Mouse (Mus musculus): ENCODE measurements around the gene Camk2n1. TPM values are rescaled to one million over a fixed set of nuclear protein-coding genes. Genes with fewer than 3 reads are reported as not detected.

Gene Camk2n1
- polyA plus RNA-seq, 1 experiment from 2014 or later, result 25.8 TPM

DNA sequence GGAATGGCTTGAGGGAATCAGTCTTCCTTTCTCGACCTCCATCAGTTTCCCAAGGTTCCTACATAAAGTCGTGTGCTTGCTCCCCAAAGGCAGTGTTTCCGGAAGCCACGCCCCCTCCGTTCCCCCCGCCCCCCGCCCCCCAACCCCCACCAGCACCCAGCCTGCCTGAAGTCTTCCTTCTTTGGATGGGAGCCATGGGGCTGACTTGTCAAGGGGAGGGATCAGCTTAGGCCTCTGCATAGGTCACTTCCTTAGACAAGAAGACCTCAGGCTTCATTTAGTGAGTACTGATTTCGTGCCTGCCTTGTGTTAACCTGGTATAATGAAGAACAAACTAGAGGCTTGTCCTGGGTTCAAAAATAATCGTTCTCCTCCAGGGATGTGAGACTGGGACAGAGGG lies 6.8 kb downstream of the Camk2n1 start:
- Histone ChIP-seq H3K27ac (ENCODE audit: low read depth, low read length) (no peak overlapping the region), H3K4me1 (ENCODE audit: control insufficient read depth, insufficient read depth, low read length) (peaks cover 44% of the 10 kb centered on the region), H3K27me3 (ENCODE audit: control insufficient read depth, insufficient read depth, low read length) (no peaks in the 10 kb centered on the region), H3K9ac (replicated peaks; ENCODE audit: low read depth, low read length) (no peak overlapping the region), H3K4me2 (ENCODE audit: low read depth, low read length) (no peak overlapping the region), H3K36me3 (ENCODE audit: control insufficient read depth, insufficient read depth, low read length) (no peaks in the 10 kb centered on the region), H3K9me3 (ENCODE audit: control insufficient read depth, low read length) (no peaks in the 10 kb centered on the region), H3K4me3 (ENCODE audit: low read depth, low read length) (no peak overlapping the region)
- 36% methylated on average over 9 of the region's 9 CpGs for WGBS
- ATAC-seq (ENCODE audit: low read depth), result no peak

DNA sequence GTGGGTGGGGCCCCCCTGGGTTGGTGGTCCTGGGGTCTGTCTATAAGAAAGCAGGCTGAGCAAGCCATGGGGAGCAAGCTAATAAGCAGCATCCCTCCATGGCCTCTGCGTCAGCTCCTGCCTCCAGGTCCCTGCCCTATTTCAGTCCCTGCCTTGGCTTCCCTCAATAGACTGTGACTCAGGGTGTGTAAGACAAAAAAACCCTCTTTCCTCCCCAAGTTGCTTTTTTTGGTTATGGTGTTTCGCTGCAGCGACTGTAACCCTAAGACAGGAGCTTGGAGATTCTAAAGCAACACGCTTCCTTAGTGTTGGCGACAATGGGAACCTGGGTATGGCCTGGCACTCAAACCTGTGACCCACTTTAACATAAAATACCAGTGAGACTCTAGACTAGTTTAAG lies 7.4 kb downstream of the Camk2n1 start:
- Histone ChIP-seq H3K27ac (ENCODE audit: low read depth, low read length) (no peak overlapping the region), H3K4me2 (ENCODE audit: low read depth, low read length) (no peak overlapping the region), H3K9me3 (ENCODE audit: control insufficient read depth, low read length) (no peaks in the 10 kb centered on the region), H3K27me3 (ENCODE audit: control insufficient read depth, insufficient read depth, low read length) (no peaks in the 10 kb centered on the region), H3K4me1 (ENCODE audit: control insufficient read depth, insufficient read depth, low read length) (peaks cover 44% of the 10 kb centered on the region), H3K9ac (replicated peaks; ENCODE audit: low read depth, low read length) (no peak overlapping the region), H3K4me3 (ENCODE audit: low read depth, low read length) (no peak overlapping the region), H3K36me3 (ENCODE audit: control insufficient read depth, insufficient read depth, low read length) (no peaks in the 10 kb centered on the region)
- no peak for ATAC-seq (ENCODE audit: low read depth)
- WGBS, result 96% methylated on average over 5 of the region's 5 CpGs

DNA sequence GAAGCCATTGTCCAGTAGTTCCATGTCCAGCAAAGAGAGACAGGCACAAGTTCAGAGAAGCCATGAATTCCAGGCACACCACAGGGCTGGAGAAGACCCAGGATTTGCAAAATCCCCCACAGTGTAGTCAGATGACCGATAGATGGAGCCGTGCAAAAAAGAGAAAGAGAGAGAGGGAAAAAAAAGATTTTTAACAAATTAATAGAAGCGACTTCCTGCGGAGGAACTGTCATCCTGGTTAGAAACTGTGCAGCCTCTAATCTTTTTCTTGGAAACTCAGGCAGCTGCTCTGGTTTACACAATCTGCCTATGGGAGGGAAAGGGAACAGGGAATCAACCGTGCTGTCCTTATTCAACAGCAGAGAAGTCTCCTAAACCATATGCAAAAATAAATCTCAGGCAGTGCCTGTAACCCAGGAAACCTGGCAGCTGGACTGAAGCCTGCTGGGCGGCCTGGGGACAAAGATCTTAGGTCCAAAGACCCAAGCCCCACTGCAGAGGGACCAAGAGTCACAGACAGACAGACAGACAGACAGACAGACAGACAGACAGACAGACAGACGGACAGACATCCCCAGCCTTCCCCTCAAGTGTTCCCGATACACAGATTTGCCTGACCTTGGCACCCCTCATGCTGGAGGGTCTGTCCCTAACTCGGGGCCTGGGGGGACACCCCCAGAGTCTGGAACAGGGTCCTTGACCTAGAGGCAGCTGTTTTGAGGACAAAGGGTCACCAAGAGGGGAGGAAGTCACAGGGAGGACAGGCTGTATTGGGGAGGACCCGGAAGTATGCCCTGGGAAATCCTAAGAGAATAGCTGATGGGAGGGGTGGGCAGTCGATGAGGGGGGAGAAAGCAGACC lies 9.1 kb downstream of the Camk2n1 start:
- H3K4me1 ChIP-seq (ENCODE audit: control insufficient read depth, insufficient read depth, low read length), result peaks cover 35% of the 10 kb centered on the region
- H3K4me3 ChIP-seq (ENCODE audit: low read depth, low read length), result no peak overlapping the region
- no peaks in the 10 kb centered on the region for H3K36me3 ChIP-seq (ENCODE audit: control insufficient read depth, insufficient read depth, low read length)
- 2% methylated on average over 11 of the region's 11 CpGs for WGBS
- peak; percentile 29; the same call in 1 of the 2 replicates for ATAC-seq (ENCODE audit: low read depth)
- H3K9ac ChIP-seq (replicated peaks; ENCODE audit: low read depth, low read length), result no peak overlapping the region
- H3K9me3 ChIP-seq (ENCODE audit: control insufficient read depth, low read length), result no peaks in the 10 kb centered on the region
- peak overlapping the region; percentile 19; the same call in 1 of the 2 replicates for H3K4me2 ChIP-seq (ENCODE audit: low read depth, low read length)
- no peaks in the 10 kb centered on the region for H3K27me3 ChIP-seq (ENCODE audit: control insufficient read depth, insufficient read depth, low read length)
- peak overlapping the region; percentile 76 for H3K27ac ChIP-seq (ENCODE audit: low read depth, low read length)

DNA sequence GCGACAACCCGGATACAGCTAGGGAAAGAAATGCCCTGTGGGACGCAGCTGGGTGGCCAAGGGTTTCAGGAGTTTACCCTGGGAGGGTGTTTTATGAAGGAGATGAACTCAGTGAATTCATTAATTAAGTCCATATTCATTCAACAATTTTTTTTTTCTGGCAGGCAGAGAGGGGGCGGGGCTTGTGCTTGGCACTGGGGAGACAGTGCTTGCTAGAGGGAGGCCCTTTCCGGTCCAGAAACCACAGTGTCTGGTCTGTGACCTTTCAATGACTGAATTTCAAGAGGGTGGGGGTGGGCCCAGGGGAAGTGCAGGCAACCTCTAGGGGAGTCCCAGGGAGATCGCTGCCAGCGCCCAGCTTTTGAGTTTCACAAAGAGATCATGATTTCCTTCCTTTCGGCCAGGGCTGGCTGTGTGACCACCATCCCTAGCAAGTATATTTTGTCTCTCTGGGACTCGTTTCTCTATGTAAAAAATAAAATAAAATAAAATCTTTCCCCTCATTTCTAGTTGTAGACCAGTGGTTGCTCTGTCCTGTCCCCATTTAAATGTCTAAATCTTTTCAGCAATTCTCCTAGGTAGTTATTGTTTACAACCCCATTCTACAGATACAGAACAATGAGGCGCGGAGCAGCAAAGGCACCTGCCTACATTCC lies 9.8 kb downstream of the Camk2n1 start:
- Histone ChIP-seq H3K36me3 (ENCODE audit: control insufficient read depth, insufficient read depth, low read length) (no peaks in the 10 kb centered on the region), H3K9ac (replicated peaks; ENCODE audit: low read depth, low read length) (no peak overlapping the region), H3K9me3 (ENCODE audit: control insufficient read depth, low read length) (no peaks in the 10 kb centered on the region), H3K27me3 (ENCODE audit: control insufficient read depth, insufficient read depth, low read length) (no peaks in the 10 kb centered on the region), H3K4me1 (ENCODE audit: control insufficient read depth, insufficient read depth, low read length) (peaks cover 33% of the 10 kb centered on the region), H3K27ac (ENCODE audit: low read depth, low read length) (peak overlapping the region; percentile 76), H3K4me3 (ENCODE audit: low read depth, low read length) (no peak overlapping the region), H3K4me2 (ENCODE audit: low read depth, low read length) (peak overlapping the region; percentile 19; the same call in 1 of the 2 replicates)
- peak; percentile 53; the same call in 1 of the 2 replicates for ATAC-seq (ENCODE audit: low read depth)
- 4% methylated on average over 11 of the region's 11 CpGs for WGBS

DNA sequence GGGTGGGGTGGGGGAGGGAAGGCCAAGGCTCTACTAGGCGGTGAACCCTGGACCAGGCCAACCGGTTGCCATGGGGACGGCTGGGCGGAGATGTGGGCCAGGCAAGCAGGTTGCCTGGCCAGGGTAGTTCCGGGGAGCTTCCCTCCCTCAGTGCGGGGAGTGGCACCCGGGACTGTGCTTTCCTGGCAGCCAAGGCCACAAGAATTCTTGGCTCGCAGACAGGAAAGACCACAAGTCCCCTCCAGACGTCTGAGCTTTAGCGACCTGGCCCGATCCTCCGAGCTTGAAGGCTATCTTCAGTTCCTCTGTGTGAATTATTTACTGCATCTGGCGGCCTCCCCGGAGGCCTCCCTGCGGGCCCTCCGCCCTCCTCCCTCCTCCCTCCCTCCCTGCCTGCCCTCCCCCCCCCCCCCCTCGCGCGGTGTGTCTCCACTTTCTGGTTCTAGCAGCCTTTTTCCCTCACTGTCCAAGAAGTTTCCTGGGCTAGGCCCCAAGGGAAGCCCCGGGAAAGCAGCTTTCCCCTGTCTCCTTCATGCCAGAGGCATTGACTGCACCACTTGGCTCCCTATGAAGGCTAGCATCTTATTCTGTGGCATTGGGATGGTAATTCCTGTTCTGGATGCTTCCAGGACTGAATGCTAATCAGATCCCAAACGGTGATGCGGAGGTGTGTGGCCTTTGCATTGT lies 10.7 kb downstream of the Camk2n1 start:
- no peak overlapping the region for H3K9ac ChIP-seq (replicated peaks; ENCODE audit: low read depth, low read length)
- 2% methylated on average over 19 of the region's 22 CpGs for WGBS

DNA sequence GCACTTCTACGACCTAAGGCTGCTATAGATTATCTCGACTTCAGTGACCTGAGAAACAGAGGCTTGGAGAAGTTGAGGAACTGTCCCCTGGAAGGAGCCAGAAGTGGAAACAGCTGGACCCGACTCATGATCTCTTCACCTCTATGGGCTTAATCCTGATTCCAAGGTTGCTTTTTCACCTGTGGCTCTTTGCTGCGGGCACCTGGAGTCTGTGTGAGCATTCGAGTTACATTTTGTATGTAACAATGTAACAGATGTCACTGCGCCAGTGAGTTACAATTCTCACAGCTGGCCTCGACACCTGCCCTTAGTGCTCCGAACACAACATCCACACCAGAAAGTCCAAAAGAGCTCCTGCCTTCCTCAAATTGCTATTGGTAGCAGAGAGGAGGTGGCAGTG lies 11.3 kb downstream of the Camk2n1 start:
- 37% methylated on average over 8 of the region's 8 CpGs for WGBS
- Histone ChIP-seq H3K4me2 (ENCODE audit: low read depth, low read length) (no peak overlapping the region), H3K36me3 (ENCODE audit: control insufficient read depth, insufficient read depth, low read length) (no peaks in the 10 kb centered on the region), H3K27ac (ENCODE audit: low read depth, low read length) (peak overlapping the region; percentile 34), H3K4me3 (ENCODE audit: low read depth, low read length) (no peak overlapping the region), H3K27me3 (ENCODE audit: control insufficient read depth, insufficient read depth, low read length) (no peaks in the 10 kb centered on the region), H3K9me3 (ENCODE audit: control insufficient read depth, low read length) (no peaks in the 10 kb centered on the region), H3K4me1 (ENCODE audit: control insufficient read depth, insufficient read depth, low read length) (peaks cover 37% of the 10 kb centered on the region), H3K9ac (replicated peaks; ENCODE audit: low read depth, low read length) (no peak overlapping the region)
- no peak for ATAC-seq (ENCODE audit: low read depth)

More for the DNA sequence above, 10.7 kb downstream of the Camk2n1 start:
- no peak overlapping the region for H3K4me3 ChIP-seq (ENCODE audit: low read depth, low read length)
- H3K4me1 ChIP-seq (ENCODE audit: control insufficient read depth, insufficient read depth, low read length), result peaks cover 37% of the 10 kb centered on the region
- H3K9me3 ChIP-seq (ENCODE audit: control insufficient read depth, low read length), result no peaks in the 10 kb centered on the region
- H3K36me3 ChIP-seq (ENCODE audit: control insufficient read depth, insufficient read depth, low read length), result no peaks in the 10 kb centered on the region
- H3K27me3 ChIP-seq (ENCODE audit: control insufficient read depth, insufficient read depth, low read length), result no peaks in the 10 kb centered on the region
- peak overlapping the region; percentile 14; the same call in 1 of the 2 replicates for H3K4me2 ChIP-seq (ENCODE audit: low read depth, low read length)
- ATAC-seq (ENCODE audit: low read depth), result peak; percentile 80
- H3K27ac ChIP-seq (ENCODE audit: low read depth, low read length), result peak overlapping the region; percentile 40

DNA sequence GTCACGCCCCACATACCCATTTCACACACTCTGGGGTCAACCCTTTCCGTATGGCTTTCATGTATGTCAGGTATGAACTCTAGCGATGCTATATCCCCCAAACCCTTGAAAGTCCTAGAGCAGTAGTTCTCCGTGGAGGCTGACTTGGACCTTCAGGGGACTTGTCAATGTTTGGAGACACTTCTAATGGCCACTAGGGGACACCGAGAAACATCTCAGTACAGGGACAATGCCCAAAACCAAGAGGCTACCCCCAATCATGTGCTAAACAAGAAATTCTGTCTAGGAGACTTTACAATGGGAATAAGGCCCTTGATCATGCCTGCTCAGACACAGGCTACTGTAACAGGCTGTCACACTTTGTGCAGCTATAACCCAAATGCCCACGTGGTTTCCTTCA lies 12.6 kb downstream of the Camk2n1 start:
- H3K27ac ChIP-seq (ENCODE audit: low read depth, low read length), result no peak overlapping the region
- no peaks in the 10 kb centered on the region for H3K36me3 ChIP-seq (ENCODE audit: control insufficient read depth, insufficient read depth, low read length)
- H3K4me2 ChIP-seq (ENCODE audit: low read depth, low read length), result no peak overlapping the region
- H3K4me1 ChIP-seq (ENCODE audit: control insufficient read depth, insufficient read depth, low read length), result peaks cover 41% of the 10 kb centered on the region
- ATAC-seq (ENCODE audit: low read depth), result no peak
- 74% methylated on average over 6 of the region's 6 CpGs for WGBS
- no peaks in the 10 kb centered on the region for H3K27me3 ChIP-seq (ENCODE audit: control insufficient read depth, insufficient read depth, low read length)
- H3K9me3 ChIP-seq (ENCODE audit: control insufficient read depth, low read length), result no peaks in the 10 kb centered on the region
- no peak overlapping the region for H3K9ac ChIP-seq (replicated peaks; ENCODE audit: low read depth, low read length)
- H3K4me3 ChIP-seq (ENCODE audit: low read depth, low read length), result no peak overlapping the region

DNA sequence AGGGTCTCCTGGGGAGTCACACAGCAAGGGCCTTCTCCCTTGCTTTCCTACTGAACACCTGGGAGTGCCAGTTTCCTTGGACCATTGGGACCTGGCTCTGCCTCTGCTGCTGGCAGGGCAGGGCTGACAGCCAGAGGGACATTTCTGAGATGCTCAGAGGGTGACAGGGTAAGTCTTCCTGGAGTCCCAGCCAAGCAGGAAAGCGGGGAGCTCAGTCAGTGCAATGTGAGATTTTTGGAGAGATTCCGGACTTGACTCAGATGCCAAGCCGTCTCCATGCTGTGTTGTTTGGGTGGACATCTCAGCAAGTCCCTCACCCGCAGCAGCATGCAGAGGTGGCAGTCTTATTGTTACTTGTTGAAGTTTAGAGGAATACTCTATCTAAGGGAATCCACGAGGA lies 13.3 kb downstream of the Camk2n1 start:
- Histone ChIP-seq H3K27me3 (ENCODE audit: control insufficient read depth, insufficient read depth, low read length) (no peaks in the 10 kb centered on the region), H3K36me3 (ENCODE audit: control insufficient read depth, insufficient read depth, low read length) (no peaks in the 10 kb centered on the region), H3K9me3 (ENCODE audit: control insufficient read depth, low read length) (no peaks in the 10 kb centered on the region), H3K4me1 (ENCODE audit: control insufficient read depth, insufficient read depth, low read length) (peaks cover 38% of the 10 kb centered on the region), H3K9ac (replicated peaks; ENCODE audit: low read depth, low read length) (no peak overlapping the region), H3K4me3 (ENCODE audit: low read depth, low read length) (no peak overlapping the region), H3K4me2 (ENCODE audit: low read depth, low read length) (no peak overlapping the region), H3K27ac (ENCODE audit: low read depth, low read length) (no peak overlapping the region)
- WGBS, result 94% methylated on average over 5 of the region's 5 CpGs
- no peak for ATAC-seq (ENCODE audit: low read depth)
